Mouse (Mus musculus): ENCODE results near the gene Zranb1.

The Zranb1 gene

GRCm38 (mm10) chr7:133003421-133003820 lies 72.5 kb downstream of the Zranb1 start:
- DNase-seq, result peak; percentile 65 to 68

- DNase-seq, result no peak
These were observed 74.8 kb downstream of the Zranb1 start for GRCm38 (mm10) chr7:133005772-133006171.

- no peak for DNase-seq
These were observed 76.4 kb downstream of the Zranb1 start for GRCm38 (mm10) chr7:133007343-133007742.

GRCm38 (mm10) chr7:133008663-133009062 lies 77.7 kb downstream of the Zranb1 start:
- DNase-seq, result no peak

GRCm38 (mm10) chr7:133009676-133010075 lies 78.7 kb downstream of the Zranb1 start:
- DNase-seq, result no peak

GRCm38 (mm10) chr7:133010477-133010876 lies 79.5 kb downstream of the Zranb1 start:
- DNase-seq, result no peak

- no peak for DNase-seq
These were observed 80.2 kb downstream of the Zranb1 start for GRCm38 (mm10) chr7:133011191-133011590.

- DNase-seq, result no peak
These were observed 80.7 kb downstream of the Zranb1 start for GRCm38 (mm10) chr7:133011611-133012010.

- no peak for DNase-seq
These were observed 81.9 kb downstream of the Zranb1 start for GRCm38 (mm10) chr7:133012637-133013366.

GRCm38 (mm10) chr7:133013923-133014322 lies 83.0 kb downstream of the Zranb1 start:
- DNase-seq, result no peak

- no peak for DNase-seq
These were observed 83.7 kb downstream of the Zranb1 start for GRCm38 (mm10) chr7:133014631-133015030.

- no peak for DNase-seq
These were observed 84.6 kb downstream of the Zranb1 start for GRCm38 (mm10) chr7:133015416-133016070.

- DNase-seq, result no peak
These were observed 88.0 kb downstream of the Zranb1 start for GRCm38 (mm10) chr7:133018961-133019360.

- DNase-seq, result no peak
These were observed 88.6 kb downstream of the Zranb1 start for GRCm38 (mm10) chr7:133019481-133020020.

- no peak for DNase-seq
These were observed 93.8 kb downstream of the Zranb1 start for GRCm38 (mm10) chr7:133024694-133025093.

- no peak for DNase-seq
These were observed 97.0 kb downstream of the Zranb1 start for GRCm38 (mm10) chr7:133027930-133028329.

GRCm38 (mm10) chr7:133029004-133029403 lies 98.1 kb downstream of the Zranb1 start:
- DNase-seq, result no peak

GRCm38 (mm10) chr7:133029496-133030047 lies 98.6 kb downstream of the Zranb1 start:
- DNase-seq, result no peak

- no peak for DNase-seq
These were observed 101.8 kb downstream of the Zranb1 start for GRCm38 (mm10) chr7:133032589-133033203.

- no peak for DNase-seq
These were observed 105.0 kb downstream of the Zranb1 start for GRCm38 (mm10) chr7:133035901-133036300.

All from thymus, postnatal 36 days (tissue).